In the genomic region with DNA sequence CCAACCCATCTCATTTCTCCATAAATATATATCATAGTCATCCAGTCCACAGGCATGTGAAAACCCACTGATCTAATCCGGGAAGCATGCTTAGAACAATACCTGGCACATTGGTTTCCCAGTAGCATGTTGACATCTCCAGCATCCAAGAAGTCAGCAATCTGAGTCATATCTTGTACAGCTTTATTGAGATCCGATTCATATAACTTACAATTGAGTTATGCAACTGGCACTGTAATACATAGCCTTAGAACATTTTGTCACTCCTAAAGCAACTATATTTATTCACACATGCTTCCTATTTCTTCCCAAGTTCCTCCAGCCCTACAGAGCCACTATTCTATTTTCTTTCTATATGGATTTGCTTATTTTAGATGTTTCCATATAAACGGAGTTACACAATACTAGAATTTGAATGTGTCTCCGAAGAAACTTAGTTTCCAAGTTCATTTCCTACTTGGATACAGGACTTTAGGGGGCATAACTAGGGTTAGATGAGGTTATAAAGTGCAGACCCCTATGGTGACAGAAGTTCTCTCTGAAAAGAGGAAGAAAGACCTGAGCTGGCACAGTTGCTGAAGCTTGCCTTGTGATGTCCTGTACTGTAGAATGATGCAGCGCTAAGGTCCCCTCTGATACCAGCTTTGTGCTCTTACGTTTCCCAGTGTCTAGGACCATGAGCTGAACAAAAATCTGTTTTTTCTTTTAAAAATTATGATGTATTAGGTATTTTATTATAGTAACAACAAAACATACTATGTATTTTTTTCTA, we compare ENCODE assay signal across 22 mouse cellular contexts. TPM values are rescaled to one million over a fixed set of nuclear protein-coding genes. Genes with fewer than 3 reads are reported as not detected.
A peak's percentile ranks its signal among the peaks of the same experiment; 100 is the strongest.
DNase-seq lines count a peak whose midpoint lies in the region; ATAC-seq lines count a peak whose summit lies in the region.
"Had no signal": no experiment of that assay in that cellular context is flagged by ENCODE, and none has a peak within 500 bp of the region (broad histone marks: within the 10 kb centered on the region; RNA-seq: fewer than 3 reads in every experiment).

No protein-coding gene starts in this region.

- WGBS in embryonic facial prominence, embryonic 10.5 days: 94% methylated on average over 6 of the region's 6 CpGs

- no peak overlapping the region for H3K27ac ChIP-seq in embryonic facial prominence, embryonic 10.5 days (replicated peaks)
- H3K27ac ChIP-seq: embryonic facial prominence, embryonic 13.5 days; forebrain, embryonic 12.5 days; gastrocnemius, adult 2 months; heart, embryonic 13.5 days; hindbrain, embryonic 15.5 days had no signal

- no peaks in the 10 kb centered on the region for H3K27me3 ChIP-seq in embryonic facial prominence, embryonic 10.5 days (replicated peaks; ENCODE audit: low read depth, poor library complexity, severe bottlenecking)
- H3K27me3 ChIP-seq: embryonic facial prominence, embryonic 13.5 days; forebrain, embryonic 12.5 days; heart, embryonic 13.5 days; hindbrain, embryonic 15.5 days had no signal

- ATAC-seq in granulocyte monocyte progenitor cell, adult 5-6 weeks (replicated peaks; ENCODE audit: poor library complexity, severe bottlenecking): peak; percentile 76
- no peak for ATAC-seq in cerebellum, adult (ENCODE audit: insufficient number of reproducible peaks, low FRiP score, low TSS enrichment)
- ATAC-seq: activated CD4-positive, CD25-positive, alpha-beta regulatory T cell, adult 4 months; forebrain, embryonic 16.5 days; inflammation-experienced regulatory T-cells, adult 6 months had no signal

- H3K9me3 ChIP-seq in embryonic facial prominence, embryonic 10.5 days: no peaks in the 10 kb centered on the region
- H3K9me3 ChIP-seq: embryonic facial prominence, embryonic 13.5 days; forebrain, embryonic 12.5 days; heart, embryonic 13.5 days; hindbrain, embryonic 15.5 days had no signal

- H3K36me3 ChIP-seq in embryonic facial prominence, embryonic 10.5 days (replicated peaks): no peaks in the 10 kb centered on the region
- H3K36me3 ChIP-seq: embryonic facial prominence, embryonic 13.5 days; forebrain, embryonic 12.5 days; heart, embryonic 13.5 days; hindbrain, embryonic 15.5 days had no signal

- DNase-seq in left cerebral cortex, adult 11 months (ENCODE audit: low spot score): peak; percentile 37
- DNase-seq in left cerebral cortex, adult 8-10 months (ENCODE audit: low spot score in 2 of 2): no peak
- DNase-seq in 3T3-L1 (ENCODE audit: low read depth, low spot score) (peak; percentile 65), NIH3T3 (ENCODE audit: low read depth) (peak; percentile 41)
- no peak for DNase-seq in embryonic facial prominence, embryonic 10.5 days (ENCODE audit: low spot score)
- no peak for DNase-seq in layer of hippocampus, adult 9-11 months
- DNase-seq: adrenal gland, postnatal 14 days; cerebellum, adult 2 months; cerebellum, postnatal 10 days; gastrocnemius, adult 2 months; gastrocnemius, postnatal 25 days; heart, adult 11 months; heart, postnatal 36 days had no signal

- peaks cover 5% of the 10 kb centered on the region; the same call in 1 of the 2 replicates for H3K4me1 ChIP-seq in embryonic facial prominence, embryonic 10.5 days
- H3K4me1 ChIP-seq: forebrain, embryonic 12.5 days; hindbrain, embryonic 15.5 days had no signal

- H3K4me3 ChIP-seq in embryonic facial prominence, embryonic 10.5 days: no peak overlapping the region
- H3K4me3 ChIP-seq: embryonic facial prominence, embryonic 13.5 days; forebrain, embryonic 12.5 days; gastrocnemius, adult 2 months; heart, embryonic 13.5 days; hindbrain, embryonic 15.5 days had no signal

RNA-seq across cellular contexts. Expression of gene Serinc5, which starts 57.5 kb away (rescaled TPM):
- 10 to 100 TPM; 67.0 to 71.5 (median 69.2) TPM for total RNA-seq in left cerebral cortex, adult 8-10 months (2022)
- total RNA-seq in granulocyte monocyte progenitor cell, adult 5-6 weeks (2014; fragmentation: Nextera tagmentation): 3.9 and 8.7 TPM in 2 replicates
- total RNA-seq in granulocyte monocyte progenitor cell, adult 5-6 weeks (2017): 4.1 and 5.5 TPM in 2 replicates
- 11.6 TPM in 2 replicates for polyA plus RNA-seq in embryonic facial prominence, embryonic 10.5 days (2016; fragmentation: Nextera tagmentation; extraction: Ambion mirVana)

Comparison
In these comparisons a context has a peak if more than half of its experiments do, and no peak if none do; other contexts are left out.
1. DNase-seq: peak in left cerebral cortex, adult 11 months (single experiment), 3T3-L1 (single experiment) and NIH3T3 (single experiment); none in left cerebral cortex, adult 8-10 months (0 of 2), embryonic facial prominence, embryonic 10.5 days (single experiment) and layer of hippocampus, adult 9-11 months (single experiment).
2. RNA of gene Serinc5, which starts 57.5 kb away (total RNA-seq): 67.0 to 71.5 TPM in left cerebral cortex, adult 8-10 months; 3.9 to 8.7 TPM in granulocyte monocyte progenitor cell, adult 5-6 weeks; every median in the first group is over 4 times any median in the second.